Mouse (Mus musculus) myocyte (in vitro differentiated cells): Measurements from ENCODE around the gene Mtg1.

ENCODE experiments used
- CEBPB ChIP-seq: IDR thresholded peaks from 2 replicates; pipeline ENCODE4 v1.6.1; 2011; ENCODE audit warnings: mild to moderate bottlenecking, moderate library complexity; ENCODE audit not compliant: poor library complexity, insufficient read depth, severe bottlenecking
- MAX ChIP-seq: IDR thresholded peaks from one replicate; pipeline ENCODE4 v1.6.1; 2011; ENCODE audit warnings: low read depth, mild to moderate bottlenecking, control low read depth
- MYOG ChIP-seq, 3 experiments: IDR thresholded peaks; one replicate each; pipeline ENCODE4 v1.6.1; 2011; ENCODE audit warnings: control low read depth in 2 of 3, low read depth in 2 of 3, mild to moderate bottlenecking in 2 of 3; ENCODE audit not compliant: insufficient read length in 2 of 3, control insufficient read depth in 1 of 3, insufficient read depth in 1 of 3
- POLR2A ChIP-seq: IDR thresholded peaks from one replicate; pipeline ENCODE4 v1.6.1; 2011; ENCODE audit warnings: low read depth, mild to moderate bottlenecking, control low read depth, moderate library complexity; ENCODE audit not compliant: insufficient read length
- POLR2AphosphoS2 ChIP-seq: IDR thresholded peaks from one replicate; pipeline ENCODE4 v1.6.1; 2011; ENCODE audit warnings: low read depth, control low read depth; ENCODE audit not compliant: insufficient read length
- TCF12 ChIP-seq: IDR thresholded peaks from one replicate; pipeline ENCODE4 v1.6.1; 2011; ENCODE audit warnings: mild to moderate bottlenecking, control low read depth; ENCODE audit not compliant: poor library complexity, insufficient read depth, severe bottlenecking

DNA sequence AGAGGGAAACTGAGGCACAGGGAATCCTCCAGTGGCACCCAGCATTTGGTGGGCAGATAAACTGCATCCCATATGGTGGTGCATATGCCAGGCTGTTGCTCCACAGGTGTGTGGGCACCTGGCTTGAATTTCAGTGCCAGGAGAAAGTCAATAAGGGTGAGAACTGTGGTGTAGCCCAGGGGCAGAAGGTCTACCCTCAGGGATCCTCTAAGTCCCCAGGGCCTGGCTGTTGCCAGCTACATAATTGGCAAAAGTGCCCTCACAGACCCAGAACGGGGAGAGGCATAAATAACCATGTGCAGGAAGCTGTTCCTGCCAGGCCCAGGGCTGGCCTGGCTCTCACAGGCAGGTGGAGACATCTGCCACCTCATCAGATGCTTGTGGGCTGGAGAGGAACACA lies 35.6 kb downstream of the Mtg1 start, which contains the start of gene Olfr523:
- TF ChIP-seq POLR2A (no peak), MAX (no peak), MYOG (IDR thresholded peaks at IDR 0.05; ENCODE audit: control insufficient read depth in 1 of 3, insufficient read depth in 1 of 3, insufficient read length in 2 of 3, low read depth in 2 of 3) (no peak), CEBPB (no peak), POLR2AphosphoS2 (no peak), TCF12 (no peak)
